Mouse (Mus musculus) bone marrow, adult 2 months (tissue): ENCODE data around the gene Upk1a.

Experiments
- CTCF ChIP-seq: fragments of 200-500 bp; IDR thresholded peaks from 2 replicates; pipeline ENCODE4 v1.5.1; 2011; ENCODE audit warnings: low read length, control low read depth; ENCODE audit not compliant: control insufficient read depth, insufficient read depth
- POLR2A ChIP-seq: fragments of 200-500 bp; IDR thresholded peaks from 2 replicates; pipeline ENCODE4 v1.6.1; 2011; ENCODE audit warnings: low read depth, mild to moderate bottlenecking, control low read depth, low read length, borderline replicate concordance; ENCODE audit not compliant: control insufficient read depth

DNA sequence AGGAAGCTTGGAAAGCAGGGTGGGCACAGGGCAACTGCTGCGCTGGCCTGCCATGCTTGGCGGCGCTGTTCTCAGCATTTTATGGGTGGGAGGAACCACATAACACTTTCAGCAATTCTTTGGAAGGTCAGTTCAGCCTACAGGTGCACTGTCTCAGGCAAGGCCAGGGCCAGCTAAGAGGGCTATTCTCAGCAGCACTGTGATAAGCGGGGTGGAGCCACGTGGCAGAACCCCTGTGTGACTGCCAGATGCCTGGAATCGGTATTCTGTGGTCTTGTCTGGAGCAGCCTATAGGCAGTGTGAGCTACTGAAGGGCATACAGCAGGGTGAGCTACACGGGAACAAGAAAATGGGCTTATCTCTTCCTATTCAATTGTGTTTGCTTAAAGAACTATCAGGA lies 2.6 kb downstream of the Upk1a start:
- no peak for TF ChIP-seq CTCF
- no peak for TF ChIP-seq POLR2A
